Mouse (Mus musculus) heart, adult 9 months (tissue): ENCODE results near the gene Sec61b.

Source experiments
- DNase-seq, 2 experiments: peaks; one replicate each; pipeline ENCODE4 v3.0.0; 2022; ENCODE audit warnings: low spot score in 2 of 2

Gene Sec61b

DNA sequence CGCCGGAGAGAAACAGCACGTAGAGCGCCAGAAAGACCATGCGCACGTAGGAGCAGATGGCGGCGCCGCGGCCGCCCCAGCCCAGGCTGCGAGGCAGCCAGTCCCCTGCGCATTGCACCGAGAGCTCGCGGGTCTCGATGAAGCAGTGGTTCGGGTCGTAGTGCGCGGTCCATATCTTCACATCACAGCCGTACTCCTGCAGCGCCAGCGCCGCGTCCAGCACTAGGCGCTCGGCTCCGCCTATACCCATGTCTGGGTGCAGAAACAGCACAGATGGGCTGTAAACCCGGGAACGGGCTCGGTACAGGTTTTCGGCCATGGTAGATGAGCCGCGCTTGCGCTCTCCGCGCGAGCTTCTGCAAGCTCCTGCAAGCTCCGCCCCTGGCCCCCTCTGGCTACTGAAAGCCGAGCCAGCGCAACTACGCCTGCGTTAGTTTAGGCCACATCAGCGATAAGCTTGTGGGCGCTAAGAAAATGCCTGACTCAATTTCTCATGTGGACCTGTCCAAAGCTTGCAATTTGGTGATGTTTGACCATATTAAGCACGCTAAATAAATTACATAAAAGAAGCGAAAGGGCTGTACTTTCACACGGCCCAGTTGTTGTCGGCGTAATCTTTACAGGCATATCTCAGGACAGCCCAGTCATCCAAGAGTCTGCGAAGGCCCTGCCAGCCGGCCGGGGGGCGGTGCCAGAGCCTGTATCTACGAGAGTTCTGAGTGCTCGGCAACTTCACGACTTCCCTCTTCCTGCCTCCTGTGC lies at the start of gene Sec61b, which contains the start of gene Alg2:
Gene Sec61b, plus strand, starts transcription at position 691 of the 762 bp plus-strand sequence.
Gene Alg2, minus strand, starts transcription at position 366 of the 762 bp plus-strand sequence.
- DNase-seq: peak; percentile 96 to 99

DNA sequence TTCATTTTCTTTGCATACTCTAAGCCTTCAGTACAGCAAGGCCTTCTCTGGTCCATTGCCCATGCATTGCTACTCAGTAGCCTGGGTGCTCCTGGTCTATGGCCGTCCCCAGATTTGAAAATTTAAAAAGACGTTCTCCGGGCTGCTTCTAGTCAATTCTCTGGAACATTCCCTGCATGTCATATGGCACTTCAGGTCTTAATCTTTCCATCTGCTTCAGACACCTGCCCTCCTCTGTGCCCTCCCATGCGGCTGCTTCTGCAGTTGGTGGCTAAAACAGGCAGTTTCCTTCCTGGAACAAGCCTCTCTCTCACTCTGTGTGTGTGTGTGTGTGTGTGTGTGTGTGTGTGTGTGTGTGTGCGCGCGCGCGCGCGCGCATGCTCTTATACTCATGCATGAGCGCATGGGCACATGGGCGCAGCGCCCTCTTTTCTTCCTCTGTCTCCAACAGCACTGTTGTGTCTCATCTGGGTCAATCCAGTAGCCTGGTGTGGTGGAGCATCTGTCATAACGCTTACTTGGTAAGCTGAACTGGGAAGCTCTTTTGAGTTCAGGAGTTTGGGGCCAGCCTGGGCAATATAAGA lies 49.1 kb upstream of the Sec61b start:
- DNase-seq: no peak

DNA sequence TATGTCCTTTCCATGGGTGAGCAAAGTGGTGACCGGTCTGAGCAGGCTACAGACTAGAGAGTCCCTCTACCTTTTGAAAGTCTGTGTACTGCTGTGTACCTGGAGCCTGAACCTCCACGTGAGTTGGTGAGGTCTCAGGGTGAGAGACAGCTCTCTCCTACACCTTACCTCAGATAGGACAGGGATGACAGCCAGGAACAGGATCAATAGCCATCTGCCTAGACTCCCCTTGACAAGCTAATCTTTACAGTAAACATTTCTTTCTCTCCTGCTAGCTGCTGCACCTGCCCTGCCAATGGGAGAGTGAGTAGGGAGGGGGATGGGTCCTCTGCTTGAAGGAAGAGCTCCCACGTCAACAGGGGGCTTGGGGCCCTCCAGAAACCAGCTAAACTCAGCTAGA lies 46.9 kb upstream of the Sec61b start:
- DNase-seq: no peak

DNA sequence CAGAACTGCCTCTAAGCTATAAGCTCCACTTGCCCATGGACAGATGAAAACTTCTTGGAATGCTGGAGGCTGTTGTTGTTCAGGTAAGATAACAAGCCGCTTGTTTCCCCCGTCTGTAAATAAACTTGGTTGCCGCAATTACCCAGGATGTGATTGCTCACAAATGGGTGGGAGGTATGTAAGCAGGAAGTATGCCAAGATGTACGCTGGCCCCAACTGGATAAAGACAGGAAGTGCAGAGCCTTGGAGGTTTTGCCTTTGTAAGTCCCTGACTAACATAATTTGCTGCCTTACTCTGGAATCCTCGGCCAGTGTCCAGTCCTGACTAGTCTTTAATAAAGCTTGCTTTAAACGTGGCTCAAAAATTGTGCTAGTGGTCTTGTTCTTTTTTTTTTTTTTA lies 43.9 kb upstream of the Sec61b start:
- no peak for DNase-seq

DNA sequence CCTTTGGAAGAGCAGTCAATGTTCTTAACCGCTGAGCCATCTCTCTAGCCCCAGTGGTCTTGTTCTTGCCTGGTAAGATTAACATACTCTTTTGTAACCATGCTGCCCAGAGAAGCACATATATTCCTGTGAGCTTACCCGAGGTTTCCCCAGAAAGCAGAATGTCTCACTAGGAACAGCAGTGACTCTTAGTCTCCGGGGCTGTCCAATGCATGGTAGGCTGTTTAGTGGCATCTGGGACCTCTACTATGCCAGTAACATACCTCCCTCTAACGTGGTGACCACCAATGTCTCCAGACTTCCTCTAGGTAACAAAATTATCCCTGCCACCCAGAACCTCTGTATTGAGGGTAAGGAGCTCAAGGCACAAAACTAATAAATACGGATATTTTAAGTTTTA lies 43.4 kb upstream of the Sec61b start:
- DNase-seq: no peak

DNA sequence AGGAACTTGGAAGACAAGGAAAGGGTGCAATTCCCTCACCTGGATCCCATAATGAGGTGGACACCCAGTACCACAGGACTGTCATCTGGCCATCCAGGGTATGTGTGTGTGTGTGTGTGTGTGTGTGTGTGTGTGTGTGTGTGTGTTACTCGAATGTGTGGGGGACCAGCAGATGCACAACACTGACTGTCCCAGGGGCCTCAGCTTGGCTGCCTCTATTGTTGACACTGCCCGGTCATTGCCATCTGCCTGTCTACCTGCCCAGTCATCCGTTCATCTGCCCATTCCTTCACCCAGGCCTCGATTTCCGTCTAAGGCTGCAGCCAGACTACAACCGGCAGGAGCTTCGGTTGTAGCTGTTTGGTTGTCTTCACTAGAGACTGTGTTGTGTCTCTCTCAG lies 41.7 kb upstream of the Sec61b start:
- no peak for DNase-seq

DNA sequence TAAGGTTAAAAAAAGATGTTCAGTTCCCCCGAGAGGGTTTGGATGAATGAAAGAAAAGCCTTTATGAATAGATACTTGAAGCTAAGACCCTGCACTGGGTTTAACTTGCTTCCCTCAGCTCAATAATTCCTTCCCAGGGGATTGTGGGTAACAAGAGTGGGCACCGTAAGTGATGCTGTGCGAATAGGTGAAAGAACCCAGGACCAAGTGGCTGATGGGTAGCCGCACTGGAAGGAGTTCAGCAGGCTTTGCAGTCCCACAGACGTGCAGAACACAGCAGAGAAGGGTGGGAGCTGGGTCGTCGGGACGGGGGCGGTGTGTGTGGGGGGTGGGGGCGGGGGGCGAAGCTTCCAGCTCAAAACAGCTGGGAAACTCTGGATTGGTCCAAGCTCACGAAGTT lies 39.3 kb upstream of the Sec61b start:
- no peak for DNase-seq

DNA sequence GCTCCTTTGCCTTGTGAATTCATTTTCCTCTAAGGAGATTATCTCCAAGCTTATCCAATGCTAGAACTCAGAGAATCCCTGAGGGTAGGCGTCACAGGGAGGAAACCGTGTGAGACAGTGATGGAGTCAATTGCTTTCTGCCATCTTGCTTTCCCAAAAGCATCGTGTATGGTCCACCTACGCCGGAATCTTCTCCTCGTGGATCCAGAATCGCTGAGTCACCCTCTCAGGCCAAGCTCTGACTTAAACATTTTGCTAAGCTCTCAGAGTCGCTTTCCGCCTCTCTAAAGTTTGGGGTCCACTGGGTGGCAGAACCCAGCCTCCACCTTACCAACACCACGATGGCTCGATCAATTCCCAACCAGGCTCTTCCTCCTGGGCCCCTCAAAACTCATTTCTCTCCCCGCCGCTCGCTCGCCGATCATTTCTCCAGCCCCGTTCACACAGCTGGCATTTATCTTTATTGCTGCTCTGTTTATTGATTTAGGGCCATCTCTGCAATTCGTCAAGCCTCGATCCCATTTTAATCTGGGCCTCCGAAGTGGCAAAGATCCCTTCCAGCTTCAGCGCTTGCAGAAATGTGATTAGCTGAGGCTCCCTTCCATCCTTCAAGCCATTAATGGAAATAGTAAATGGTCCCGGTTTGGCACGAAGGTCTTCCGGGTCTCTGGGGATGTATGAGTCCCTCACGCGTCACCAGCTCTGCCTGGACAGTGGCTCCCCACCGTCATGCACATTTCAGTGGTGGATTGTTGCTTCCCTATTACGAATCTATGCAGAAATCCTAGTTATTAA lies 38.7 kb upstream of the Sec61b start:
- no peak for DNase-seq

DNA sequence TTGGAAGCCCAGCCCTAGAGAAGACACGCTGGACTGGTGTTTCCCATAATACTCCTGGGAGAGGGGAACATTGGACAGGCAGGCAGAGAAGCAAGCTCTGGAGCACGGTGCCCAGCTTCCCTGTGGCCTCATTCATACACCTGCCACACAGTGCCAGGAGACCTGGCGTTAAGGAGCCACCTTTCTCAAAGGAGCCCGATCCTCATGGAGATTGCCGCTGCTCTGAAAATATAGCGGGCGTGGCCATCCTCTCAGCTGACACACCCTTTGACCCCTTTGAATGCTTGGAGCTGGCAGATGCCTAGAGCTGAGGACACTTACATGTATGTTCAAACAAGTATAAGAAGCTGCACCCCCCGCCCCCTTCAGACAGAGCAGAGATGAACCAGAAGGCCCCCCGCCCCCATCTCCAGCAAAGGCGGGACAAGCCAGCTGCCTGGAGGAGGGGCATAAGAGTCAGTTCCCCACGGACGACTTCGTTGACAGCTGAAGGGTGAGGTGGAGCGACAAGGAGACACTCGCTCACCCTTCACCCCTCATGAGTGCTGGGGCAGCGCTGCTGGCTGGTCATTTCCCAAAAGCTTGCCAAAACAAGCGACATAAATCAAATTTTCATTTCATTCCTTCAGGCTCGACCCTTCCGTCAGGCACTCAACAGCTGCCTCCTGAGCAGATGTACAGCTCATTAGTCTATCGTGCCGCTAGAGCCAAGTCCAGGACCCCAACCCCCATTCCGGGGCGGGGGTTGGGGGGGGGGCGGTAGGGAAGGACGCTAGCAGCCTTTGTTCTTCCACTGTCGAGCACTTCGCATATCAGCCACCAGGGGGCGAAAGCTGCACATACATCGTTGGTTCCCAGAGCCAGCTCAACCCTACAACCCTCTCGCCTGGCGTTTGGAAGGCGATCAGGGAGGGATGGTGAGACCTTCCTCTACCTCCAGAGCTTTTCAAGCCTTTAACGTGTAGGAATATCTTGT lies 36.8 kb upstream of the Sec61b start:
- peak; percentile 59 to 80 for DNase-seq

DNA sequence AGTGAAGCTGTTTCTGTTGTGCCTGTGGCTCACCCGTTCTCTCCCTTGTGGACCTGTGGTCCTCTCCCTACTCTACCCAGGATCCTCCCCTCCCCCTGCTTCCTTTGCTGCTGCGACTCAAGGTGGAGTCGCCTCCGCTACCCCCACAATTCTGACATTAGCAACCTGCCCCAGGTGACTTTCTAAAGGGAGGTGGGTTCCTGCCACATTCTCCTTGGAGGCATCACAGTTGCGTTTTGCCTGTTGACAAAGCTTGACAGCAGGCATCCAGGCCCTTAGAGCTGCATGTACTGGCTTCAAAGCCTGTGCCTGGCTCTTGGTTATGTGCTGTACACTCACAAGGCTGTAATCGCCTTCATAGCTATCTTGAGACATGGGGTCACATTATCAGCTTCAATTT lies 35.5 kb upstream of the Sec61b start:
- DNase-seq: no peak

DNA sequence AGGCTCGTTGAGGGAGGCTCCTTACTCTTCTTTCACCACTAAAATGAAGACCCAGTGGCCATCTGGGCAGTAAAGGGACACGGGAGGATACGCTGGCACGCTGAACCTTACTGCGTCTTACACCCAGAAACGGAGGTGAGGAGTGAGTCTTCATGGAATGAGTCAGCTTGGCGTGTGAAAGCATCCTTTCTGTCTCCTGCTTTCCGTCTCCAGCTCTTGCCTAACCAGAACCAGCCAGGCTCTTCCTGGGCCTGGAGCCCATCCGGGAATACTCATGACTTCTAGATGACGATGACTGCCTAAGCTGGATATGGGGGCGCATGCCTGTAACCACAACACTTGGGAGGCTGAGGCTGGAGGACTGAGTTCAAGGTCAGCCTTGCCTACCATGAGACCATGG lies 33.5 kb upstream of the Sec61b start:
- DNase-seq: no peak

DNA sequence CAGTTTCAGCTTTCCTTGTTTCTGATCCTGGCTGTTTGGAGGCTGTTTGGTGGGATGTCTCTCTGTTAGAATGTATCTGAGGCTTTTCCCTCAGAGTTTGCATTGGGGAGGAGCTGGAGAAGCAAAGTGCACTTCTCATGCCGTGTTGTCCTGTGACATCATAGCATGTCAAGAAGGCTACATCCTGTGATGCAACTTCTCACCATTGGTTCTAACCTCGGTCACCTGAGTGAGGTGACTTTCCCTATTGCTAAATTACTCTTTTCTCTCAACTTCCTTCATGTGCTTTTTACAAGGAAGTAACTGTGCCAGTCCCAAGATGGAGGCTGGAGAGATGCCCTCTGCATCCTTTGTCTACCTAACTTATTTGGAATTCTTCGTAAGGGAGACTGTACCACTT lies 25.9 kb upstream of the Sec61b start:
- no peak for DNase-seq

DNA sequence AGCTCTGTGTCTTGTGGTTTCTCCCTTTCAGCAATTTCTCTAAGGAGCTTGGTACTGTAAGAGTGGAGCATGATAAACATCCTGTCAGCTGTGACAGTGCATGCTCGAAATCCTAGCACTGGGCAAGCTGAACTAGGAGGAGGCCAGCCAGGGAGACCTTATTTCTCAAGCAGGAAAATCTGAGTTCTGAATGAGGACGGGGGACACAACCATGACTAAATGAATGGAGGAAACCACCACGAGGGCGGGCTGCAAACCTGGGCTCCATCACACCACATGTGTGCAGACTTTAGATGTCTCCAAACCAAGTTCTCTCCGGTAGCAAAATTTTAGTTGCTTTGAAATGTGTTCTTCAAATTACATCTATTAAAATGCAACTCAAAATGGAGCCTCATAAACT lies 25.3 kb upstream of the Sec61b start:
- no peak for DNase-seq

DNA sequence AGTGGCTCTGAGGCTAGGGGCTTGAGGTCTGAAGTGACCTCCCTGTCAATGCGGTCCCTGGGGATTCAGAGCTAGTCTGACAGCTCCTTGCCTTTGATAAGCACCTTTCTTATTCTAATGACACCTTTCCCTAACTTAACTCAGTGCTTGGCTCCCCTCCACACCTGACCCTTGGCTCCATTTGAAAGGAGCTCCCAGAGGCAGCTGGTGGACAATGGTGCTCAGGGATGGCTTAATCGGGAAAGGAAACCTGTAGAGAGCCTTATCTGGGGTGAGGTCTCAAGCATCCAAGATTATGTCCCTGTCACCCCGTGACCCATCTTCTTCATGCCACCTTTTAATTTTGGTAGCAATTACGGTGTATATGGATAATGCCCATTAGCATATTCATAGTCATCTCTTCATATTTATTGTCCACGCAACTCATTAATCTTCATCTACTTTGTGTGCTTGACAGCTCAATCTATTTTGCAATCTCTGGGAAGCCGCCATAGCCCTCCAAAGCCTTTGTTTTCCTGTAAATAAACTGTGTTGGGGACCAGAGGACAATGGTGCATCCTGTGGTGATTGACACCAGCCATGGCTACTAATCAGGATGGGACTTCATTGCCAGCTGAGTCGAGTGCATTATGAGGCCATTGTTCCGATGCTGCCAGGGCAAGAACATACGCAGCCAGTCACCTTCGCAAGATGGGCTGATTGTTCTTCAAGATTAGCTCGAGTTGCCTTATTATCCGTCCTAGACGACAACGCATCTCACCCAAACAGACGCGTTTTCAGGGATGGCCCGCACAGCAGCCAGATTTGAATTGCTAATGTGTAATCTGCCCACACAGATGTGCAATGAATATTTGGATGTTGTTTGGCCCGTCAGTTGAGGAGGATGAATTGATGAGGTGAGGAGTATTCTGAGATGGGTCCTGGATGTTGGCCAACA lies 24.6 kb upstream of the Sec61b start:
- no peak for DNase-seq

DNA sequence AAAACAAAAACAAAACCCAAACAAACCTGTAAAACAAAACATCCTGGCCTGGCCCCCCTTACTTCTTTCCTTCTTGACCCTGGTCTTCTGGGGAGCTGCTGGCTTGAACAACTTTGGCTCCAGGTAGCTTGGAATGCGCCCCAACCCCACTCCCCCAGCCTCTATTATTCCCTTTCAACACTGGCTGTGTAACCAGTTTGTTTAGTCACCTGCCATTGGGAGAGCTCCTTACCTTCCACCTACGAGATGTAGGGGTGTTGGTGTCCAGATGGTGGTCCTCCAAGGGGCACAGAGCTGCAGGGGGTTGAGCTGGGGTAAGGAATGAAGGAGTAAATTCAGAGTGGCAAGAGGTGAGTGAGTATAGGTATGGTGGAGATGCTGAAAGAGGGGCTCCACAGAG lies 7.3 kb upstream of the Sec61b start:
- no peak for DNase-seq

DNA sequence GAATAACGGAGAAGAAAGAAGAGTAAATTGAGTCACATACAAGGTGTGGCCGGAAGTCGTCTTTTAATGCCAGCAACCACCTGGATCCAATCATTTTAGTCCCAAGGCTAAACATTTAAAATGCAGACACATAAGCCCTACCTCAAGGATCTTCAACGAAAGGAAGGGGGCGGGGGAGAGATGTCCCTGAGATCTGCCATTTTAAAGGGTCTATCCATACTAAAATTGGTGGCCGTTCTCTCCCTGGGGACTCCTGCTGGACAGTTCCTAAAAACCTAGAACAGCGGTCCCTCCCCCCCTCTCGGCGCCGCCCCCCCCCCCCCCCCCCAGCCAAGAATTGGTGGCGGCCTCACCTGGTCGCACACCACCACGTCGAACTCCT lies 881 bp upstream of the Sec61b start:
- DNase-seq: no peak

DNA sequence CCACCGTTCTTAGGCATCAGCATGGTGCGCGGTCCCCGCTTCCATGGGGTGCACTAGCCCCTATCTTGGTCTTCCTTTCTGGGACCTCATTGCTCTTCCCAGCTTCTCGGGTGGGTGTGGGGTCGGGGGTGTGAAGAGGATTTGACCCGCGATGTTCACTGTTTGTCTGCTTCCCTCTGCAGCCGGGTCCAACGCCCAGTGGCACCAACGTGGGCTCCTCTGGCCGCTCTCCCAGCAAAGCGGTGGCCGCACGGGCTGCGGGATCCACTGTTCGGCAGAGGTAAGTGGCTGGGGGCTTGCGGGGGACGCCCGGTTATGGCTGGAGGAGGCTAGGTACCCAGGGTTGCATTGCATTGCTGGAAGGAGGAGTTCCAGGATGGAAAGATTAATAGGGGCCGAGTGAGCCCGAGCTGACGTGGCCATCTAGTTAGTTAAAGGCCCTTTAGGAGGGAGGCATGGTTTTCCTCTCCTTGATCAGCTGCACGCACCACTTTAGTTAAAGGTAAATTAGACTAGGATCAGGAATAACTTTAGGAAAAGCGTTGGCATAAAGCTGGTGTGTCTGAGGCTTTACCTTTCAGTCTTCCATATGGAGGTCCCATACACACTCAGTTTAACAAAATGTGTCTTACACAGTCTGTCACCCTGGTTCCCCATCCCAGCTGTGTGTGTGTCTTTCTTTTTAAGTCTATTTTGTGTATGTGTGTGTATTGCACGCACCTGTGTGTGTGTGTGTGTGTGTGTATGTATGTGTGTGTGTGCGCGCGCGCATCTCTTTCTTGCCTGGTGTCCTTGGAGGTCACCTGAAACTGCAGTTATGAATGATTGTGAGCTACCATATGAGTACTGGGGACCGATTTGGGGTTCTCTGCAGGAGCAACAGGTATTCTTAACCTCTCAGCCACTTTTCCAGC lies 529 bp downstream of the Sec61b start:
- DNase-seq: no peak

DNA sequence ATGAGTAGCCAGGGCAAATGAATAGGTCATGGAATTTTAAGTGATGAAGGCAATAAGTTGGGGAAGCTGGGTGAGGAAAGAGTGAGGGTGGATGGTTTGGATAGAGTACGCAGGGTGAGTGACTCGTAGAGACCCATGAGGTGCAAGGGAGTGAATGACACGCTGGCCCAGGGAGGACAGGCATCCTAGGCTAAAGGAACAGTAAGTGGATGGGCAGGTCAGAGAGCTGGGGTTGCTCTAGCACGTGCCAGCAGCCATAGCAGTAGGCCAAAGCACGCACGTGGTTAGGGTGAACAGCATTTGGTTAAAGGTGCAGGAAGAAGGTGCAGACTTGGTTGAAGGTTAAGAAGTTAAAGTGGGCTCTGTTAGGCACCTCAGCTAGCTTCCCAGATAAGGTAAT lies 3.1 kb downstream of the Sec61b start:
- DNase-seq: no peak

DNA sequence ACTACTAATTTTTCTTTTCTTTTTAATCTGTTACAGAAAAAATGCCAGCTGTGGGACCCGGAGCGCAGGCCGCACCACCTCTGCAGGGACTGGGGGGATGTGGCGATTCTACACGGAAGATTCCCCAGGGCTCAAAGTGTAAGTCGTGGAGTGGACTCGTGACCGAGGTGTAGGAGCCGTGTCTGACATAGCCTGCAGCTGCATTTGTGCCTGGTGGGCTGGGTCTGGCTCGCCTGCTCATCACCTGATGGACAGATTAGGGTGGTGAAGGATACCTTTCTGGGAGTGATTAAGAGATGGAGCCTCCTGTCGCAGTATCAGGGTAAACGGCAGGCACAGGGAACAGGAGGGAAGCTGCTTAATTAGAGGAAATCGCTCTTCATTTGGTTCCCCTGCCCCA lies 5.6 kb downstream of the Sec61b start:
- no peak for DNase-seq

DNA sequence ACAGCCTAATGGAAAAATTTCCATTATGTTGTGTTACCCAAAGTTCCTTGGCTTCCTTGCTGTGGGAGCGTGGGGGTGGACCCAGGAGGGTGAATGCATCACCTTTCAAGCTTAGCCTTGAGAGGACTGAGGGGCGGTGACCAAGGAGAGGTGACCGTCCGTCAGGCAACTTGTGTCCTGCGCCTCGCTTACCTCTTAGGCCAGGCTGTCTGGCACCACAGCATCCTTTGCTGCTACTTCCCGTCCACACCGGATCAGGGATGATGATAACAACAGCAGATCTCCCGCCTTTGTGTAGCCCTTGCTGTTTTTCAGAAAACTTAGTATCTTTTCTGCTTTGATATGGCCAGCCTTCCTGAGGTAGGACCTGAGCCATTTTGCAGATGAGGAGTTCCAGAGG lies 6.1 kb downstream of the Sec61b start:
- no peak for DNase-seq
